Mouse (Mus musculus) macrophage (primary cell): ENCODE data around the gene Rslcan18. TPM values are rescaled to one million over a fixed set of nuclear protein-coding genes. Genes with fewer than 3 reads are reported as not detected.
"Not testable (repeated sequence)": the region's sequence is repeated elsewhere in the genome, so short reads cannot be mapped to it uniquely, and the experiment has no call there.

Source experiments
- H3K27ac ChIP-seq: fragments of 350-480 bp; formaldehyde crosslinking; 2 replicates; pipeline ENCODE4 v1.9.0; 2021
- H3K36me3 ChIP-seq: fragments of 350-480 bp; formaldehyde crosslinking; 2 replicates; pipeline ENCODE4 v1.9.0; 2021; ENCODE audit errors: inconsistent target
- H3K4me3 ChIP-seq: fragments of 350-480 bp; formaldehyde crosslinking; 2 replicates; pipeline ENCODE4 v1.9.0; 2021; ENCODE audit errors: inconsistent target
- H3K79me2 ChIP-seq: fragments of 350-480 bp; formaldehyde crosslinking; 2 replicates; pipeline ENCODE4 v1.9.0; 2021; ENCODE audit errors: inconsistent target
- WGBS: methylation state at CpG from one replicate; pipeline ENCODE4 v1.1.7; 2026; ENCODE audit warnings: inconsistent platforms; ENCODE audit not compliant: missing documents; 5-methylcytosine and 5-hydroxymethylcytosine counted together
- polyA plus RNA-seq: library from polyadenylated mRNA; stranded (reverse); fragments of 250-400 nt; gene quantifications from 3 replicates; pipeline ENCODE4 v1.2.4, GENCODE M21; 2018; ENCODE audit warnings: inconsistent platforms
- total RNA-seq, 78 experiments: library from RNA; depleted of rRNA; stranded (reverse); fragments of 250-400 nt; gene quantifications; 1 replicate in 9 of 78; 2 replicates in 24 of 78; 3 replicates in 43 of 78; 4 replicates in 2 of 78; pipeline ENCODE4 v1.2.4; 2018; ENCODE audit warnings: inconsistent platforms in 56 of 78

The Rslcan18 gene
- 10 to 100 TPM in 1 of 26 experiments, 1 to 10 TPM in 19, under 1 TPM in 6; 0.16 to 10.6 (median 2.5) TPM for total RNA-seq (2018; cell fraction: chromatin; rRNA removed)
- 1 to 10 TPM in 12 of 26 experiments, under 1 TPM in 14; 0.14 to 1.7 (median 0.86) TPM for total RNA-seq (2018; cell fraction: cytosol; rRNA removed)
- 1 to 10 TPM in 13 of 26 experiments, under 1 TPM in 10, not detected in 3; 0.23 to 9.9 (median 1.5) TPM for total RNA-seq (2018; cell fraction: nucleus; rRNA removed)
- 0.95 to 1.3 TPM (median 1.1 TPM) in 3 replicates for polyA plus RNA-seq

- not testable (repeated sequence) for H3K27ac ChIP-seq, H3K79me2 ChIP-seq, H3K4me3 ChIP-seq, H3K36me3 ChIP-seq
- WGBS = 96% methylated on average over 8 of the region's 8 CpGs
These were observed at the start of gene Rslcan18 for GRCm38 (mm10) chr13:67116163-67116562. Rslcan18 (minus strand) TSS chr13:67116263.

- Histone ChIP-seq H3K79me2 (no peaks in the 10 kb centered on the region), H3K27ac (0 out of 2 replicates have a peak overlapping the region, but pooled peaks have one; percentile 19), H3K4me3 (peak overlapping the region; percentile 85), H3K36me3 (no peaks in the 10 kb centered on the region)
- 5% methylated on average over 15 of the region's 18 CpGs for WGBS
These were observed 12.1 kb upstream of the Rslcan18 start for GRCm38 (mm10) chr13:67128038-67128721.

- not testable (repeated sequence) for H3K27ac ChIP-seq, H3K79me2 ChIP-seq, H3K36me3 ChIP-seq
- WGBS = 82% methylated on average over 10 of the region's 10 CpGs
- H3K4me3 ChIP-seq = peak overlapping the region; percentile 85; the same call in 1 of the 2 replicates
These were observed 11.4 kb upstream of the Rslcan18 start for GRCm38 (mm10) chr13:67127507-67127906.

- Histone ChIP-seq H3K4me3 (no peak overlapping the region), H3K36me3 (no peaks in the 10 kb centered on the region), H3K27ac (no peak overlapping the region), H3K79me2 (no peaks in the 10 kb centered on the region)
- 100% methylated on average over 1 of the region's 1 CpGs for WGBS
These were observed 8.4 kb upstream of the Rslcan18 start for GRCm38 (mm10) chr13:67124460-67124859.

GRCm38 (mm10) chr13:67121360-67121759 lies 5.3 kb upstream of the Rslcan18 start, which contains the start of gene Zfp759:
Zfp759 (plus strand) TSS chr13:67121660.
- not testable (repeated sequence) for H3K79me2 ChIP-seq, H3K36me3 ChIP-seq, H3K27ac ChIP-seq, H3K4me3 ChIP-seq

- 90% methylated on average over 2 of the region's 2 CpGs for WGBS
- no peaks in the 10 kb centered on the region for H3K36me3 ChIP-seq
- no peak overlapping the region for H3K27ac ChIP-seq
- H3K4me3 ChIP-seq = no peak overlapping the region
- no peaks in the 10 kb centered on the region for H3K79me2 ChIP-seq
These were observed 2.8 kb downstream of the Rslcan18 start for GRCm38 (mm10) chr13:67113287-67113686.

- H3K4me3 ChIP-seq = no peak overlapping the region
- no peaks in the 10 kb centered on the region for H3K36me3 ChIP-seq
- no peak overlapping the region for H3K27ac ChIP-seq
- WGBS = 84% methylated on average over 12 of the region's 12 CpGs
- H3K79me2 ChIP-seq = peaks cover 8% of the 10 kb centered on the region; the same call in 1 of the 2 replicates
These were observed 4.0 kb downstream of the Rslcan18 start for GRCm38 (mm10) chr13:67112096-67112495.

- H3K27ac ChIP-seq = peak overlapping the region; percentile 80; the same call in 1 of the 2 replicates
- 6% methylated on average over 9 of the region's 9 CpGs for WGBS
These were observed 7.2 kb downstream of the Rslcan18 start for GRCm38 (mm10) chr13:67108821-67109206.

GRCm38 (mm10) chr13:67108194-67108820 lies 7.8 kb downstream of the Rslcan18 start, which contains the start of gene Gm28557:
Gm28557 (minus strand) TSS chr13:67108604.
- Histone ChIP-seq H3K27ac (peak within 1 kb of the TSS; percentile 80), H3K4me3 (peak within 1 kb of the TSS; percentile 82), H3K36me3 (no peaks in the 10 kb centered on the region), H3K79me2 (peaks cover 9% of the 10 kb centered on the region; the same call in 1 of the 2 replicates)
- WGBS = 0% methylated on average over 17 of the region's 17 CpGs

More at GRCm38 (mm10) chr13:67108821-67109206, 7.2 kb downstream of the Rslcan18 start:
- Histone ChIP-seq H3K4me3 (peak overlapping the region; percentile 82), H3K36me3 (no peaks in the 10 kb centered on the region), H3K79me2 (peaks cover 9% of the 10 kb centered on the region; the same call in 1 of the 2 replicates)

GRCm38 (mm10) chr13:67107681-67108080 lies 8.4 kb downstream of the Rslcan18 start:
- no peaks in the 10 kb centered on the region for H3K36me3 ChIP-seq
- 63% methylated on average over 9 of the region's 9 CpGs for WGBS
- peak overlapping the region; percentile 80 for H3K27ac ChIP-seq
- peaks cover 9% of the 10 kb centered on the region; the same call in 1 of the 2 replicates for H3K79me2 ChIP-seq
- H3K4me3 ChIP-seq = peak overlapping the region; percentile 82

GRCm38 (mm10) chr13:67097876-67098275 lies 18.2 kb downstream of the Rslcan18 start, which contains the start of gene Zfp708:
Zfp708 (minus strand) TSS chr13:67097976.
- WGBS = 96% methylated on average over 10 of the region's 10 CpGs
- Histone ChIP-seq H3K79me2 (no peaks in the 10 kb centered on the region), H3K4me3 (no peak within 1 kb of the TSS), H3K36me3 (no peaks in the 10 kb centered on the region), H3K27ac (no peak within 1 kb of the TSS)

- no peaks in the 10 kb centered on the region for H3K79me2 ChIP-seq
- H3K4me3 ChIP-seq = no peak overlapping the region
- H3K36me3 ChIP-seq = no peaks in the 10 kb centered on the region
- no peak overlapping the region for H3K27ac ChIP-seq
- WGBS = 100% methylated on average over 1 of the region's 1 CpGs
These were observed 25.9 kb downstream of the Rslcan18 start for GRCm38 (mm10) chr13:67090154-67090553.

GRCm38 (mm10) chr13:67081946-67082345 lies 34.1 kb downstream of the Rslcan18 start:
- Histone ChIP-seq H3K4me3 (peak overlapping the region; percentile 48; the same call in 1 of the 2 replicates), H3K36me3 (no peaks in the 10 kb centered on the region), H3K27ac (peak overlapping the region; percentile 69), H3K79me2 (no peaks in the 10 kb centered on the region)
- 50% methylated on average over 1 of the region's 1 CpGs for WGBS

- WGBS = under 1% methylated on average over 23 of the region's 24 CpGs
- peak overlapping the region; percentile 69 for H3K27ac ChIP-seq
- H3K79me2 ChIP-seq = no peaks in the 10 kb centered on the region
- H3K36me3 ChIP-seq = no peaks in the 10 kb centered on the region
- peak overlapping the region; percentile 48 for H3K4me3 ChIP-seq
These were observed 34.8 kb downstream of the Rslcan18 start for GRCm38 (mm10) chr13:67081142-67081713.
